Mouse (Mus musculus) liver, postnatal 0 days (tissue): ENCODE measurements around the gene Rasa2.

ENCODE experiments used
- CTCF ChIP-seq: sonication (generic); IDR thresholded peaks from 2 replicates; pipeline ENCODE4 v1.5.1; 2016; ENCODE audit warnings: antibody characterized with exemption, low read depth
- EP300 ChIP-seq: IDR thresholded peaks from 2 replicates; pipeline ENCODE4 v1.6.1; 2016; ENCODE audit warnings: antibody characterized with exemption, low read depth, mild to moderate bottlenecking

GRCm38 (mm10) chr9:96649924-96650323 is 18.5 kb upstream of the Rasa2 start:
- TF ChIP-seq CTCF (no peak), EP300 (no peak)
